Mouse (Mus musculus): ENCODE data around the gene Ifitm6.

- TF ChIP-seq POLR2A (IDR thresholded peaks at IDR 0.05; ENCODE audit: control insufficient read depth, extremely low read depth, insufficient read depth, low read length, poor library complexity) = no peak
- no peak for TF ChIP-seq CTCF (IDR thresholded peaks at IDR 0.05; ENCODE audit: borderline replicate concordance, control insufficient read depth, extremely low read depth, insufficient read depth, low read length, poor library complexity)
These were observed 28.7 kb downstream of the Ifitm6 start for GRCm38 (mm10) chr7:140989022-140989421.
